Mouse (Mus musculus): Measurements from ENCODE around the gene Gsk3a. TPM values are rescaled to one million over a fixed set of nuclear protein-coding genes. Genes with fewer than 3 reads are reported as not detected.

Gene Gsk3a
- total RNA-seq, 2 experiments from 2014 or later: 184 to 190 TPM

- DNase-seq (ENCODE audit: low spot score in 2 of 2): no peak
These were observed 42.5 kb downstream of the Gsk3a start for GRCm38 (mm10) chr7:25195148-25195547.

GRCm38 (mm10) chr7:25192110-25192509 is 45.5 kb downstream of the Gsk3a start:
- DNase-seq (ENCODE audit: low spot score in 2 of 2): no peak

GRCm38 (mm10) chr7:25190806-25191205 is 46.8 kb downstream of the Gsk3a start:
- no peak for DNase-seq (ENCODE audit: low spot score in 2 of 2)

GRCm38 (mm10) chr7:25187662-25188650 is 49.7 kb downstream of the Gsk3a start:
- DNase-seq (ENCODE audit: low spot score in 2 of 2): peak; percentile 87 to 89

GRCm38 (mm10) chr7:25184091-25184490 is 53.6 kb downstream of the Gsk3a start:
- no peak for DNase-seq (ENCODE audit: low spot score in 2 of 2)

GRCm38 (mm10) chr7:25181814-25182213 is 55.8 kb downstream of the Gsk3a start:
- DNase-seq (ENCODE audit: low spot score in 2 of 2): no peak

GRCm38 (mm10) chr7:25181331-25181790 is 56.3 kb downstream of the Gsk3a start:
- peak; percentile 29 to 30 for DNase-seq (ENCODE audit: low spot score in 2 of 2)

- no peak for DNase-seq (ENCODE audit: low spot score in 2 of 2)
These were observed 57.1 kb downstream of the Gsk3a start for GRCm38 (mm10) chr7:25180512-25180911.

GRCm38 (mm10) chr7:25179606-25180161 is 58.0 kb downstream of the Gsk3a start, which contains the start of gene Pou2f2:
Gene Pou2f2 (minus strand): TSS chr7:25179726.
- peak; percentile 77 to 86 for DNase-seq (ENCODE audit: low spot score in 2 of 2)

- peak in 1 of 2 experiments; percentile 37 for DNase-seq (ENCODE audit: low spot score in 2 of 2)
These were observed 58.7 kb downstream of the Gsk3a start for GRCm38 (mm10) chr7:25178787-25179605.

- DNase-seq (ENCODE audit: low spot score in 2 of 2): no peak
These were observed 59.3 kb downstream of the Gsk3a start for GRCm38 (mm10) chr7:25178317-25178716.

Small RNA genes within 50 kb of the gene (microRNA-seq; reads per million reads assigned to microRNA genes)
- 0 to 0.45 reads per million in 2 experiments for gene Mir7048

Other genes starting within 250 kb of the Gsk3a start
- gene Atp1a3, start 231.9 kb downstream of the Gsk3a start, total RNA-seq (2021): 1,000 to 10,000 TPM; 2,620 to 2,738 TPM
- gene Grik5, start 165.5 kb downstream of the Gsk3a start, total RNA-seq (2021): 100 to 1,000 TPM; 258 to 270 TPM
- gene Zfp574, start 165.3 kb downstream of the Gsk3a start, total RNA-seq (2021): 10 to 100 TPM; 25.0 to 26.1 TPM
- gene Pou2f2, start 58.1 kb downstream of the Gsk3a start, total RNA-seq (2021): 10 to 100 TPM; 10.1 to 11.4 TPM
- 10 to 100 TPM; 24.9 to 25.6 TPM for gene Dedd2, start 17.2 kb downstream of the Gsk3a start, total RNA-seq (2021)
- gene Zfp526, start 16.4 kb downstream of the Gsk3a start, total RNA-seq (2021): 10 to 100 TPM in 1 of 2 experiments, 1 to 10 TPM in 1; 9.0 to 10.2 TPM
- gene Erf, start 12.9 kb upstream of the Gsk3a start, total RNA-seq (2021): 10 to 100 TPM; 41.0 to 47.2 TPM
- 100 to 1,000 TPM; 209 to 228 TPM for gene Cic, start 29.9 kb upstream of the Gsk3a start, total RNA-seq (2021)
- gene Pafah1b3, start 60.1 kb upstream of the Gsk3a start, total RNA-seq (2021): 10 to 100 TPM; 35.3 to 37.1 TPM
- not detected for gene Prr19, start 63.6 kb upstream of the Gsk3a start, total RNA-seq (2021)
- gene Tmem145, start 68.3 kb upstream of the Gsk3a start, total RNA-seq (2021): 10 to 100 TPM; 43.2 to 46.9 TPM
- 10 to 100 TPM; 86.7 to 87.9 TPM for gene Megf8, start 79.3 kb upstream of the Gsk3a start, total RNA-seq (2021)
- not detected for gene Cnfn, start 131.9 kb upstream of the Gsk3a start, total RNA-seq (2021)
- 1 to 10 TPM; 7.3 to 8.3 TPM for gene Lipe, start 160.9 kb upstream of the Gsk3a start, total RNA-seq (2021)
- gene Cxcl17, start 175.0 kb upstream of the Gsk3a start, total RNA-seq (2021): not detected
- 1 to 10 TPM; 2.5 to 3.1 TPM for gene Ceacam1, start 239.8 kb upstream of the Gsk3a start, total RNA-seq (2021)

Measured in layer of hippocampus, postnatal 14 days (tissue).